Mouse (Mus musculus) ES-E14 (cell line): ENCODE results near the gene Manea.

Source experiments
- MAFK ChIP-seq: IDR thresholded peaks from 2 replicates; pipeline ENCODE4 v1.6.1; 2014; ENCODE audit warnings: mild to moderate bottlenecking, low read depth, low read length, inconsistent platforms; ENCODE audit not compliant: insufficient read depth
- ZC3H11A ChIP-seq: IDR thresholded peaks from 2 replicates; pipeline ENCODE4 v1.6.1; 2012; ENCODE audit warnings: low read depth, mild to moderate bottlenecking, inconsistent platforms, low read length, borderline replicate concordance

- no peak for TF ChIP-seq MAFK
- TF ChIP-seq ZC3H11A, result no peak
Measured at GRCm38 (mm10) chr4:26276264-26276663, 70.4 kb downstream of the Manea start.
